Mouse (Mus musculus): ENCODE data around the gene Zfp335. TPM values are rescaled to one million over a fixed set of nuclear protein-coding genes. Genes with fewer than 3 reads are reported as not detected.

The Zfp335 gene
- total and polyA plus RNA-seq, 3 experiments = 5.2 to 16.5 (median 12.0) TPM

DNA sequence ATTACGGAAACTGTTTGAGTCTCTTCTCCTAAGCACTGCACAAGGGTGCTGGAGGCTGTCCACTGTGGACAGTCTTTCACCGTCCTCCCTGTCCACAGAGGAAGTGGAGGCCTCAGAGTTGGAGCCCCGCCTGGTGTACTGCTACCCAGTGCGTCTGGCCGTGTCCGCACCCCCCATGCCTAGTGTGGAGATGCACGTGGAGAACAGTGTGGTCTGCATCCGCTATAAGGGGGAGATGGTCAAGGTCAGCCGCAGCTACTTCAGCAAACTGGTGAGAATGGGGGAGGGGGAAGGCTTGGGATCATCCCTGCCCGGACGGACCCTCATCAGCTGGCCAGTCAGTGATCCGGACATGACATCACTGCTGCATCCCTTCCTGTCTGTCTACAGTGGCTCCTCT lies 22.6 kb downstream of the Zfp335 start:
- dilution Hi-C loops (cut with MboI; ENCODE audit: extremely low pct_ligation_motif_present, extremely low pct_unique_long_range_greater_than_20kb, low sequenced_read_pairs) (no loop called here), in situ Hi-C loops (cut with MboI; ENCODE audit: low pct_ligation_motif_present, low pct_unique_long_range_greater_than_20kb, low sequenced_read_pairs) (no loop called here)
- no peak overlapping the region for H3K9ac ChIP-seq (ENCODE audit: insufficient read depth, low read depth)
- no peaks in the 10 kb centered on the region for H3K79me2 ChIP-seq (replicated peaks; ENCODE audit: control insufficient read depth, extremely low read depth, insufficient read depth, poor library complexity, severe bottlenecking)
- TF ChIP-seq E2F4 (IDR thresholded peaks at IDR 0.05; ENCODE audit: insufficient replicate concordance, low read depth, low read length) (no peak), KAT2A (IDR thresholded peaks at IDR 0.05; ENCODE audit: insufficient replicate concordance, low read length) (no peak), POLR2AphosphoS2 (IDR thresholded peaks at IDR 0.05; ENCODE audit: low read depth, low read length) (no peak), CHD2 (IDR thresholded peaks at IDR 0.05; ENCODE audit: low read length) (no peak), UBTF (IDR thresholded peaks at IDR 0.05; ENCODE audit: low read depth, low read length) (no peak), MYC (IDR thresholded peaks at IDR 0.05; ENCODE audit: low read depth, low read length) (no peak), USF2 (conservative IDR thresholded peaks at IDR 0.05; ENCODE audit: low read depth, low read length) (no peak), ZC3H11A (IDR thresholded peaks at IDR 0.05; ENCODE audit: low read depth, low read length) (no peak), HCFC1 (IDR thresholded peaks at IDR 0.05; ENCODE audit: low read depth, low read length) (no peak), ZKSCAN1 (IDR thresholded peaks at IDR 0.05; ENCODE audit: borderline replicate concordance, low read depth, low read length) (no peak), POLR2A (IDR thresholded peaks at IDR 0.05; ENCODE audit: low read depth, low read length) (no peak), MXI1 (IDR thresholded peaks at IDR 0.05; ENCODE audit: low read depth, low read length) (no peak), EP300 (IDR thresholded peaks at IDR 0.05; ENCODE audit: low read length) (no peak), NRF1 (IDR thresholded peaks at IDR 0.05; ENCODE audit: low read depth, low read length) (no peak), ETS1 (conservative IDR thresholded peaks at IDR 0.05; ENCODE audit: low read depth, low read length) (no peak), BHLHE40 (IDR thresholded peaks at IDR 0.05; ENCODE audit: low read depth, low read length) (no peak), ELF1 (IDR thresholded peaks at IDR 0.05; ENCODE audit: low read depth, low read length) (no peak), CHD1 (IDR thresholded peaks at IDR 0.05; ENCODE audit: low read depth, low read length) (no peak), SIN3A (IDR thresholded peaks at IDR 0.05; ENCODE audit: low read length) (no peak)
- H3K27me3 ChIP-seq (replicated peaks) = no peaks in the 10 kb centered on the region
- no peak overlapping the region for H3K27ac ChIP-seq (ENCODE audit: insufficient read depth, low read depth)
- peaks cover 98 to 99% of the 10 kb centered on the region in 2 experiments for H3K36me3 ChIP-seq (replicated peaks in 1 of 2; ENCODE audit: control insufficient read depth in 1 of 2, insufficient read depth in 1 of 2, low read length in 1 of 2)
- no peaks in the 10 kb centered on the region for H3K9me3 ChIP-seq (replicated peaks; ENCODE audit: low read length)
- H3K4me3 ChIP-seq (replicated peaks in 1 of 3; ENCODE audit: low read depth in 2 of 3, low read length in 2 of 3, poor library complexity in 1 of 3) = no peak overlapping the region
- H3K4me1 ChIP-seq (ENCODE audit: control insufficient read depth in 1 of 2, insufficient read depth in 2 of 2) = no peaks in the 10 kb centered on the region
- no peak overlapping the region for H3K4me2 ChIP-seq (ENCODE audit: insufficient read depth, low read depth, poor library complexity, severe bottlenecking)
- no peak for DNase-seq (ENCODE audit: extremely low read depth)

DNA sequence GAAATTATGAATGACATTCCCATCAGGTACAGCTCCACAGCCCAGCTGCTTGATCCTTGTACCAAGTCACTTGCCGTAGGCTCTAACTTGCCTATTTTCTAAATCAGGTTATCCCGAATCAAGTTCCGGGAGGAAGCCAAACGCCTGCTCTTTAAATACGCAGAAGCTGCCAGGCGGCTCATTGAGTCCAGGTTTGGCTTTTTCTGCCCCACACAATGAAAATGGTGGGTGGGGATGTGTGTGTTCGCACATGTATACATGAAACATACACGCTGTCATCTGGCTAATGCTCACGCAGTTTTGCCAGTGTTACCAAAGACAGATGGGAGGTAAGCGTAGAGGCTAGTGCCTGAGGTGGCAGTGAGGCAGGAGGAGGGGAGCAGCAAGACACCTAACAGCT lies 24.9 kb downstream of the Zfp335 start:
- no peak for DNase-seq (ENCODE audit: extremely low read depth)
- Histone ChIP-seq H3K27ac (ENCODE audit: insufficient read depth, low read depth) (no peak overlapping the region), H3K27me3 (replicated peaks) (no peaks in the 10 kb centered on the region), H3K4me2 (ENCODE audit: insufficient read depth, low read depth, poor library complexity, severe bottlenecking) (no peak overlapping the region), H3K36me3 (replicated peaks in 1 of 2; ENCODE audit: control insufficient read depth in 1 of 2, insufficient read depth in 1 of 2, low read length in 1 of 2) (peaks cover 83 to 88% of the 10 kb centered on the region in 2 experiments), H3K9me3 (replicated peaks; ENCODE audit: low read length) (no peaks in the 10 kb centered on the region), H3K4me3 (replicated peaks in 1 of 3; ENCODE audit: low read depth in 2 of 3, low read length in 2 of 3, poor library complexity in 1 of 3) (no peak overlapping the region), H3K4me1 (ENCODE audit: control insufficient read depth in 1 of 2, insufficient read depth in 2 of 2) (peaks cover 4 to 16% of the 10 kb centered on the region in 2 experiments), H3K9ac (ENCODE audit: insufficient read depth, low read depth) (no peak overlapping the region), H3K79me2 (replicated peaks; ENCODE audit: control insufficient read depth, extremely low read depth, insufficient read depth, poor library complexity, severe bottlenecking) (peaks cover 2% of the 10 kb centered on the region; the same call in 1 of the 2 replicates)
- no peak for TF ChIP-seq ZKSCAN1 (IDR thresholded peaks at IDR 0.05; ENCODE audit: borderline replicate concordance, low read depth, low read length)
- no peak for TF ChIP-seq ETS1 (conservative IDR thresholded peaks at IDR 0.05; ENCODE audit: low read depth, low read length)
- no peak for TF ChIP-seq ZMIZ1 (IDR thresholded peaks at IDR 0.05; ENCODE audit: low read depth, low read length)
- TF ChIP-seq MYC (IDR thresholded peaks at IDR 0.05; ENCODE audit: low read depth, low read length) = no peak
- no peak for TF ChIP-seq TCF12 (IDR thresholded peaks at IDR 0.05; ENCODE audit: low read depth, low read length)
- TF ChIP-seq MAZ (IDR thresholded peaks at IDR 0.05; ENCODE audit: low read depth, low read length) = no peak
- TF ChIP-seq JUN (IDR thresholded peaks at IDR 0.05; ENCODE audit: insufficient read depth, low read depth, low read length) = no peak
- no peak for TF ChIP-seq NELFE (IDR thresholded peaks at IDR 0.05; ENCODE audit: low read depth, low read length)
- TF ChIP-seq TBP (conservative IDR thresholded peaks at IDR 0.05; ENCODE audit: low read depth, low read length) = no peak
- no peak for TF ChIP-seq POLR2AphosphoS2 (IDR thresholded peaks at IDR 0.05; ENCODE audit: low read depth, low read length)
- TF ChIP-seq CHD1 (IDR thresholded peaks at IDR 0.05; ENCODE audit: low read depth, low read length) = no peak
- in situ Hi-C loops (cut with MboI; ENCODE audit: low pct_ligation_motif_present, low pct_unique_long_range_greater_than_20kb, low sequenced_read_pairs) = no loop called here
- dilution Hi-C loops (cut with MboI; ENCODE audit: extremely low pct_ligation_motif_present, extremely low pct_unique_long_range_greater_than_20kb, low sequenced_read_pairs) = no loop called here
